Mouse (Mus musculus) hematopoietic stem cell, adult 5-6 weeks (primary cell): ENCODE results near the gene Il1b. TPM values are rescaled to one million over a fixed set of nuclear protein-coding genes. Genes with fewer than 3 reads are reported as not detected.

ENCODE experiments used
- ATAC-seq, 2 experiments: fragments of 125-278 bp in 1 of 2; replicated peaks in 1 of 2; 2 replicates each; pipeline ENCODE4 v1.8.0; 2016 to 2017; ENCODE audit warnings: inconsistent platforms in 2 of 2, mild to moderate bottlenecking in 2 of 2, moderate number of reproducible peaks in 2 of 2, low read depth in 1 of 2, moderate TSS enrichment in 1 of 2; ENCODE audit not compliant: low FRiP score in 2 of 2, poor library complexity in 2 of 2, severe bottlenecking in 2 of 2, insufficient read depth in 1 of 2, low TSS enrichment in 1 of 2
- total RNA-seq: library from RNA; stranded (forward); fragments of 172-1452, 232-1000 nt; gene quantifications from 2 replicates; pipeline ENCODE4 v1.2.3, GENCODE M21; 2017

Gene Il1b
- 3.0 and 14.1 TPM in 2 replicates for total RNA-seq

DNA sequence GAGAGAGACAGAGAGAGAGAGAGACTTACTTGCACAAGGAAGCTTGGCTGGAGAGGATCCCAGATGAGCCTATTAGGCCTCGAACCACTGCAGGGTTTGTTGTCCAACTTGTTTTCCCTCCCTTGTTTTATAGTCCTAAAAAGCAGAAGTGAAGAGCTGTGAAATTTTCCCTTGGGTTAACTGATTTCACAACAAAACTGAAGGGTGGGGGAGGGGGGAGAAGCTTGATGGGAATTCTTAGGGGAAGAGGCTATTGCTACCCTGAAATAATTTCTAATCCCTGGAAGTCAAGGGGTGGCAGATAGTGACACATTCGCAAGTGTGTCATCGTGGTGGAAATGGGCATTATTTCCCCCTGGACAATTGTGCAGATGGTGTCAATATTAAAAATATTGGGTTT lies at the start of gene Il1b:
Gene Il1b (minus strand): TSS at position 101 of the 400 bp plus-strand sequence.
- ATAC-seq = no peak

DNA sequence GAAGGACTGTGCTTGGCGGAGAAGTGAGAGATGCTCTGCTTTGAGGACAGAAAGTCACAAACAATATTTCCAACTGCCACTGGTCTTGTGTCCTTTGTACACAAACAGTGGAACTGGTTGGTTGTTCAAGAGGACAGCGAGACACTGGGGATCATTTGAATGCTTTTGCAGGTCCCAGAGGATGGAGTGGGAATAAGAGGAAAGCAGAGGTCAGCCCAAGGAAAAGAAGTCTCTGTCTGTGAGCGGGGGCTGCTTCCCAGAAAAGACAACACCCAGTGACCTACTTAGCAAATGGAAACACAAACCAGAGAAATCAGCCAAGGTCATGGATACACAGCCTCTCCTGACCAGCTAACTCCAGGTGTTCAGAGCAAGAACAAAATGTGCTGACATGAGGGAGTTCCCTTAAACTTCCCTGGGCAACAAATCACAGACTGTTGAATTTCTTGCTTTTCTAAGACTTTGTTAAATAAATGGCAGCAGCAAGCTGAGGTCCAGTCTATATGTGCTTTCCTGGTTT lies 48.5 kb upstream of the Il1b start:
- no peak for ATAC-seq

DNA sequence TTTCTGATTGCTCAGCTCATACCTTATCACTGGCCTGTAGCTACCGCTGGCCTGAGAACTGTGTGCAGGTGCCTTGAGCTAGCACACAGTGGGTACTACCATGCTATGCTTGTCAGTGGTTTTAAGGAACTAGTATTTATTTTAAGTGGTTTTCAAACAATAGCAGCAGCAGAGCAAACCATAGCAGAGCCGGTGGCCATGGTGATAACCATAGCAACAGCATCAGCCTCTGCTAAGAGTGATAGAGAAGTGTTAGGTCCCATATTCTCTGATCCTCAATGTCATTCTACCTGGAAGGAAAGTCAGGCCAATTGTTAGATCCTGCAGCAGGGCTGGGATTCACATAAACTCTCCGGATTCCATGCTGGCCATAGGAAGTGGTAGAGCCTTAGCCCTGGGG lies 43.7 kb upstream of the Il1b start:
- no peak for ATAC-seq

DNA sequence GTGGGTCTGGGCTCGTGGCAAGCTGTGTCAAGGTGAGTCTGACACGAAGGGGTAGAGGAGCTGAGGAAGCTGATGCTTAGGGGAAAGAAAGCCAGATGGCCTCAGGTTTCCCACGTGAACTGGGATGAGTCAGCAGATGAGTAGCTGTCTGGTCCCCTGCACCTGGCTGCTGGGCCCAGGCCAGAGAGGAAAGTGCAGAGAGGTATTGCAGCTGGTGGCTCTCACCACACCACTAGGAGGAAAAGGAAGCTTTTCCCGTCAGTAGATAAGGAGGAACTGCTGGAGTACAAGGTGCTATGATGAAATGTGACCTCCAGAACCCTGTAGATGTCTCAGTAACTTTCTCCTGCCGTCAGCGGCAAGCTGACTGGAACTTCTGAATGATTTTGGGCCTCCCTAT lies 42.5 kb upstream of the Il1b start:
- ATAC-seq = peak; percentile 53 to 75; a peak in 3 of 4 replicates

DNA sequence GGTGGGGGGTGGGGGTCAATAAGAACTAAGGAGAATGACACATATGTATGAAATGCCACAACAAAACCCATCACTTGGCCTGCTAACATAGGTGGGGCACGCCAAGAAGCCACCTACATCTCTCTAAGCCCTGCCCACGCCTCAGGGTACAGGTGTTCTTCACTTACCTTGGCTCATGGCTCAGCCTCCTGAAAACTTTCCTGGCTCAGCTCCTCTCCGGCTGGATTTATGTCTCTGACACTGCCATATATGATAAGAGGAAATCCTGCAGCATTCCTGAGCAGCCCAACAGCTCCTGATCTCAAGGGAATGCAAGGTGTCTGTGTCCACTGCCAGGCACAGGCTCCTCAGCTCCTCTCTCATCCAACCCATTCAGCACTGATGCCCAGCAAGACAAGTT lies 40.7 kb upstream of the Il1b start:
- no peak for ATAC-seq

DNA sequence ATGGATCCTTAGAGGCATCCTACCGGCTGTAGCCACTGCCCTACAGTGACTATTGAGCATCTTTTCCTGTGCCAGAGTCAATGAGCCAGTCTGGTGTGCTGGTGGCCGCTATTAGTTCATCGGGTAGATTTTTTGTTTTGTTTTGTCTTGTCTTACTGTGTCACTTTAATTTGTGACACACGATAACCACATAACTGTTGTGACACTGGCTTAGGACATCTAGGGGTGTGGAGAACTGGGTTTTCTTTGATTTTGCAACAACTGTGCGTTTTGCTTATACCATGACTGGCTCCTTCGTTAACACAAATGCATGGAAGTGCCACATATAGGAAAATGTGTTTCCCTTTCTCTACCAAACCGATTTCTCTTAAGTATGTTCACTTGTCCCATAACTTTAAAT lies 39.4 kb upstream of the Il1b start:
- peak in 1 of 2 experiments; percentile 17; a peak in 1 of 4 replicates for ATAC-seq

DNA sequence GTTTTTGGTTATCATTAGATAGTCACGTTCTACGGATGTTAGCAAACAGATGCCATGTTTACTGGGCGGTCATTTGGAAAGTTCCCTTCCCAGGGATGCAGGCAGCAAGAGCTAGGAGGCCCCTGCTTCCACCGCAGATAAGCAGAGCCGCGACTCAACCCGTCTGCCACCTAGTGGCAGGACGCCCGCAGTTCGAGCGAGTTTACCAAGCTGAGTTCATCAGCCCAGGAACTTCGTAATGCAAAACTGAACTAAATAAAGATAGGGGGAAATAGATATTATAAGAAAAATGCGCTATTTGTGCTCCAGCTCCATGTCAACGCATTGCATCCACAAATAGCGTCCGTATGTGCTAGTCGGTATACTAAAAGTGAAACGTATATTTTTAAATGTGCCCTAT lies 37.5 kb upstream of the Il1b start:
- ATAC-seq = peak; percentile 84 to 87

DNA sequence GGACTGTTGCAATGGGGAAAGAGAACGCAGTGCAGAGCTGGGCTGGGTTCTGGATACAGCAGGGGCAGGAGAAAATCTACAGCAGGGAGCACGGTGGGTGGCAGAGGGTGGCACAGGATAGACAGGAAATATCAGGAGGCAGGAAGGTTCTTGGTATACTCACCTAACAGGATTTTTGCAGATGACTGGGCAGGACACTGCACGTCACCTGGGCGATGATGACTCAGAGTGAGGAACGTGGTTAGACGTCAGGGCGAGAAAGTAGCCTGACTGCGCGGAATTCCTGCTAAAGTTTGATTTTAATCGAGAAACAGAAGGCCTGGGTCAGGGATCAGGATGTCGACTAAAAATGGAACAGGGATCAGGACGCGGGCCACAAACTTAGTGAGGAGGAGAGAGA lies 36.7 kb upstream of the Il1b start:
- ATAC-seq = no peak

DNA sequence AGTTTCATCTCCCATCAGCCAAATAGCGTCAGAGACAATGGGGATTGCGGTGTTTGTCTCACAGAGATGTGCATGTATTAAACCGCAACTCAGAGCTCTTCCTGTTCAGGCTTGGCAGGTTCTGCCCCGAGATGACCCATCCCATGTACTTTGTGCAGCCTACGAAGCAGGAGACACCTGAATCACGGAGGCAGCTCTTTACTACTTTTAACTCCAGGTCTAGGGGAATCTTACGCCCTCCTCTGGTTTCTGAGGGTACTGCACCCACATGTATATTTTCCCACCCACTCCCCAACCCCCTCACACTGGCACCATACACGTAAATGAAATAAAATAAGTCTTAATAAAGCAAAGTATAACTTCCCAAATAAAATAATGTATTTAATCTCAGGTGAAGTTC lies 35.6 kb upstream of the Il1b start:
- no peak for ATAC-seq

DNA sequence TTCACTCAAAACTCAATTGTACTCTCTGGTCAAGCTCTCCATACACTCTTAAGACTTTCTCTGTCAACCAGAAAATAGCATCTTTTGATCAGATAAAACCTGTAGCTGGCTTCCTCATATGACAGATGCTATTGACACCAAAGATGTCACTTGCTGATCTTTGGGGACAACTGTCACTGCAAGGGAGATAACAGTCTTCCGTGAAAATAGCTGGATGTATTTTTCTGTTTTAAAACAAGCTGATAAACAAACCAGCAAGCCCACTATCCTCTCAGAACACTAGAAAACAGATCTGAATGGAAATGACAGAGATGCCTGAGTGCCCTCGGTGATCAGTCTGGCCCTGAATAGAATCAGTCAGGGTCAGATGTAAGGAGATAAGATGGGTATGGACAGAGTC lies 32.8 kb upstream of the Il1b start:
- no peak for ATAC-seq

DNA sequence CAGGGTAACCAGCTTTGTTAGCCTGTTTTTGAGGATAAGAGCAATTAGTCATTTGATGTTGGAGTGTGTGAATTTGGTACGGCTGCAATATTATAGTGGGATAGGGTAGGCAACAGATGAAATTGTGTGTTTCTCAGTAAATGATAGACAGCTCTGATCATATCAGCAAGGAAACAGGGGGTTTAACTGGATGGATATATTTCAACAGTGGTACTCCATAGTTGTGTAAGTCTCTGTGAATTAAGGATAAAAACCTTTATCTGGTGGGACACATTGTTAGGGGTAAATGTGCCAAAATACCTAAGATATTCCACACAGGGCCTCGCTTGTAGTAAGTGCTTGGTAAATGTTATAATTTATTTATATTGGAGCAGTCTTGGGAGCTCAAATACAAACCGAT lies 31.4 kb upstream of the Il1b start:
- no peak for ATAC-seq

DNA sequence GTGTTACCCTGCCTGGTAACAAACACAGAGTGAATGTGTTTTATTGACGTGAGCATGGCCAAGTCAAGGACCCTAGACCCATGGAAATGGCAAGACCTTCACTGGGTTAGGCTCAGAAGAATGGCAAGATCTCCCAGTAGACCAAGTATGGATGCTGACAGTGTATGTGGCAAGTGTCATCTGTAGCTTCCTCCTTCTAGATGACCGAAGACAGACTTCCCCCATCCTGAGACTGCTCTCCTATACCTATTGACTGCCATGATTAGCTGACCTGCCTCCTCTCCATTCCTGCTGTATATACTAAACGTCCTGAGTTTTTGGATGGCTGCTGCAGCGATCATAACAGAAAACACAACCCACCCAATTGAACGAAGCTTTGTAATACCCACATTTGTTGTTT lies 30.9 kb upstream of the Il1b start:
- ATAC-seq = no peak

DNA sequence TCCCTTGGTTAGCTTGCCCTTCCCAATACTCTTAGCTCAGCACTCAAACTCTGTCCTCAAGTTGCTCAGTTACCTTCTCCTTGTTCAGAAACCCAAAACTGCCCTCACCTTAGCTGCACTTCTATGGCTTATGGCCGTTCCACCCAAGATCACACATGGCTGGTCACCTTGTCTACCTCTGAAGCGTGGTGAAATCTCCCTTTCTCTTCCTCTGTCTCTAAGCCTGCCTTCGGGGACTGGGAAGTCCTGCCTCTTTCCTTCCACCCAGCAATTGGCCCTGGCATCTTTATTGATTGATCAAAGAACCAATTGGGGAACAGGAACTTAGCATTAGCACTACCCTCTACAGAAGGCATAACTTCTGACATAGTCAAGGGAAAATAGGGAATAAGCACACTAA lies 27.2 kb upstream of the Il1b start:
- no peak for ATAC-seq

DNA sequence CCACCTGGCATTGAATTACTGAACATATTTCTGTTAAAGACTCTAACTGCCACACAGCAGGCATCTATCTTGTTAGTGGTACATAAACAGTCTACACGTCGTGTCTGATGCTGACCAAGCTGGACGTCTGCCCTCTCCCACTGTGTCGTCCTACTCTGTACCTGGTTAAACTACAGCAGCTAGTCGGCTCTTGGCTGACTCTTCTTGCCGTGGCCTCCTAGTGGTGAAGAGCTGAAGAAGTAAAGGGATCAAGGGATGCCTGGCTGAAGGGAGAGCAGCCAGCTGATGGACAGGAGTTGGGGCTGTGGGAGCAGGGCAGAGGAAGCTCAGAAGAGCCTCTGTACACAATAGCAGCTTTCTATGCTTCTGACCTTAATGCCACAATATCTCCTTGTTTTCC lies 22.6 kb upstream of the Il1b start:
- peak; percentile 49 to 71; a peak in 2 of 4 replicates for ATAC-seq

DNA sequence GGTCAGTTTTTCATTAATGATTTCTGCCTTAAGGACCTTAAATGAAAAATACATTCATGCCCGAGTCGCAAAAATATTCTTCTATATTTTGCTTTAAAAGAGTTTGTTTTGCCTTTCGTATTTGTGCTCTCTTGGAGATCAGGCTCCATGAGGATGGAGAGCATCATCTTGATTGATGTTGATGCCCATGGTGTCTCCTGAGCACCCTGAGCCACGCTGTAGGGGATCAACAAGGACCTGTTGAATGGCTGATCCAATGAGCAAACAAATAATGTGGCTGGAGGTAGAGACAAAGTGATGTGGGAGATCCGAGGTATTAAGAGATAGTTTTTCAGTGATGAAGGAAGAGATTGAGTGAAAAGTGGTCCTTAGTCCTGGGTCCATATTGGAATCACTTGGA lies 19.2 kb upstream of the Il1b start:
- no peak for ATAC-seq

DNA sequence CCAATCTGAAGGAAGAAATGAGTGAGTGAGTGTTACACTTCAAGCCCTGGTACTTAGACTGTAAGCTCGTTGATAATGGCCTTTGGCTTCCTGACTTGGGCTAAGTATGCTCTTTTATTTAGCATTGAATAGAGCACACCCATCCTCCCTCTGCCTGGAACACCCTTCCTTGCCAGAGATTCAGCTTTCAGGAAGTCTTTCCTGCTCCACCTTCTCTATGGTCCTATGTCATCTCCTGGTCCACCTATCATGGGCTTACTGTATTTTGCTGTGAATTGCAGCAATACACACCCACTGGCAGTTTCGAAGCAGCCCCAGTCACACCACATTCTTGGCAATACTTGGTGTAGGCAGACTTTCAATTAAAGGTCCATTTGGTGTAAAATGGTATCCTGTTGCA lies 18.4 kb upstream of the Il1b start:
- ATAC-seq = no peak

DNA sequence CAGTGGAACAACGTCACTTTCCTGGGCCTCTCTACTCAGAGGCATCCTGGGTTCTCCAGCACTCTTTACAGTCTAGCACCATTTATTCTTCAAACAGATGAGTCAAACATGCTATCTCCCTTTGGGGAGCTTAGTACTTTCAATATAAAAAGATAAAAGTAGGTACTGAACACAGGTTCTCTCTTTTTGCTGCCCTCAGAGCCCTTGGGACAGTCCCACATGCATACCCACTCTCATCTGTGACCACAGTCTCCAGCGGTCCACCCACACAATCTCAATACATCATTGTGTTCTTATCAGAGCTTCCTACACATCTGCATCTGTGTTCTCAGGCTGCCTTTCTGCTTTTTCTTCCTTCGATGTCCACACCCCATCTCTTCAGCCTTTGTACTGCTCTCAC lies 14.4 kb upstream of the Il1b start:
- ATAC-seq = no peak

DNA sequence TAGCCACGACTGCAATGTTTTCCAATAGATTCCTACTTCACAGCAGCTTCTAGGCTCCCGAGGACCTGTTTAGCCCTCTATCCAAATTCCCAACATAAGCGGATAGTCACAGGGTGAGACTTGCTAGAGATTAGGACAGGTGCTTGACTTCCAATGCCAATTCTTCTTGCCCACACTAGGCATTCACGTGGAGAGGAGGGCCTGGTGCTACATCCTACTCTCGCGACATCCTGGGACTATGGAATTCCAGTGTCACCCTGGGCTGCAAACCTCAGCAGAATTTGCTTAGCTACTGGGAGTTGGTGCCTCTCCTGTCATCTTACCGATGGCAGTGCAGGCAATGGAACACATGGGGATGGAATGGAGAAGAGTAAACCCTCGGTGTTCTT lies 13.3 kb upstream of the Il1b start:
- ATAC-seq = no peak

DNA sequence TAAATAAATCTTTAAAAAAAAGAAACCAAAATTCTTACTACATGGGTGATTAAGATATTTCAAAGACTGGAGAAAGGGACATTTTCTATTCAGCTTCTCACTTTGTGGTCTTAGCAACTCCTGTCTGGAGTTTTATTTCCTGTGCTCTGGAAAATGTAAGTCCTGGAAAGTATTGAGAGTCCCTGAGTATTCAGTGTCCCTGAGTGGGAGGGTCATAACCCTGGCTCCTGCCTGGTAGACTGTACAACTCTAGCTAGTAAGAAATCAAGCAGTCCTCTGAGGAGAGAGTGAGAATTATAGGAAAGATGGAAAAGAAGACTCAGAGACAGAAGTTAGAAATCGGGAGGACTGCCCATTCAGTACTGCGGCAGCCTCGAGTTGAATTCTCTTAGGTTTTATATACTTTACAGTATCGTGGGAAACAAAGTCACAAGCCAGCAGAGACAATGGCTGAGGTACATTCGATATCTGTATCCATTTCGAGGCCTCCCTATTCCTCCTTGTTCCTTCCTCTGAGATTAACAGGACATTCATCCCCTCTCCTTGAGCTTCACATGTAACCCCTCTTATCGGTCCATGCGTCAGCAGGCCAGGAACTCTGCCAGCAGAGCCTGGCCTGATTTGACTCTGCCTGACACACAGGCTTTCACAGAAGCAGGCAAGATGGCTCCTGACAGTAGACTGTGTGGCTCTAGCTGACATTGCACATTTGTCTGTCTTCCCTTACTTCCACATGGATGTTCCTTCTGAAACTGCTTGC lies 12.8 kb upstream of the Il1b start:
- ATAC-seq = no peak
